Mouse (Mus musculus): ENCODE data around the gene Pak3. TPM values are rescaled to one million over a fixed set of nuclear protein-coding genes. Genes with fewer than 3 reads are reported as not detected.

The Pak3 gene
- polyA plus RNA-seq, 1 experiment = 17.3 TPM

- H3K27ac ChIP-seq (ENCODE audit: insufficient read depth, low read length) = no peak overlapping the region
- H3K4me3 ChIP-seq (ENCODE audit: insufficient read depth, low read length) = no peak overlapping the region
- TF ChIP-seq POLR2A (IDR thresholded peaks at IDR 0.05; ENCODE audit: extremely low read depth, insufficient read depth, low read length) = no peak
- no peak for TF ChIP-seq CTCF (IDR thresholded peaks at IDR 0.05; ENCODE audit: extremely low read depth, insufficient read depth, low read length)
These were observed 24.9 kb downstream of the Pak3 start for GRCm38 (mm10) chrX:143543186-143543793.

GRCm38 (mm10) chrX:143573691-143574090, 55.3 kb downstream of the Pak3 start:
- H3K4me3 ChIP-seq (ENCODE audit: insufficient read depth, low read length) = no peak overlapping the region
- H3K27ac ChIP-seq (ENCODE audit: insufficient read depth, low read length) = no peak overlapping the region
- no peaks in the 10 kb centered on the region for H3K4me1 ChIP-seq (ENCODE audit: control insufficient read depth, insufficient read depth, low read length)
- TF ChIP-seq POLR2A (IDR thresholded peaks at IDR 0.05; ENCODE audit: extremely low read depth, insufficient read depth, low read length) (no peak), CTCF (IDR thresholded peaks at IDR 0.05; ENCODE audit: extremely low read depth, insufficient read depth, low read length) (no peak)

More at GRCm38 (mm10) chrX:143543186-143543793, 24.9 kb downstream of the Pak3 start:
- H3K4me1 ChIP-seq (ENCODE audit: control insufficient read depth, insufficient read depth, low read length) = no peaks in the 10 kb centered on the region

GRCm38 (mm10) chrX:143579925-143580324, 61.5 kb downstream of the Pak3 start:
- Histone ChIP-seq H3K4me1 (ENCODE audit: control insufficient read depth, insufficient read depth, low read length) (peaks cover 2% of the 10 kb centered on the region; the same call in 1 of the 2 replicates), H3K4me3 (ENCODE audit: insufficient read depth, low read length) (no peak overlapping the region), H3K27ac (ENCODE audit: insufficient read depth, low read length) (no peak overlapping the region)
- TF ChIP-seq CTCF (IDR thresholded peaks at IDR 0.05; ENCODE audit: extremely low read depth, insufficient read depth, low read length) = no peak
- TF ChIP-seq POLR2A (IDR thresholded peaks at IDR 0.05; ENCODE audit: extremely low read depth, insufficient read depth, low read length) = no peak

GRCm38 (mm10) chrX:143580458-143580959, 62.1 kb downstream of the Pak3 start:
- Histone ChIP-seq H3K4me1 (ENCODE audit: control insufficient read depth, insufficient read depth, low read length) (peaks cover 2% of the 10 kb centered on the region; the same call in 1 of the 2 replicates), H3K4me3 (ENCODE audit: insufficient read depth, low read length) (no peak overlapping the region), H3K27ac (ENCODE audit: insufficient read depth, low read length) (no peak overlapping the region)
- no peak for TF ChIP-seq CTCF (IDR thresholded peaks at IDR 0.05; ENCODE audit: extremely low read depth, insufficient read depth, low read length)
- no peak for TF ChIP-seq POLR2A (IDR thresholded peaks at IDR 0.05; ENCODE audit: extremely low read depth, insufficient read depth, low read length)

GRCm38 (mm10) chrX:143606877-143607449, 88.6 kb downstream of the Pak3 start:
- Histone ChIP-seq H3K27ac (ENCODE audit: insufficient read depth, low read length) (no peak overlapping the region), H3K4me3 (ENCODE audit: insufficient read depth, low read length) (no peak overlapping the region), H3K4me1 (ENCODE audit: control insufficient read depth, insufficient read depth, low read length) (no peaks in the 10 kb centered on the region)
- TF ChIP-seq CTCF (IDR thresholded peaks at IDR 0.05; ENCODE audit: extremely low read depth, insufficient read depth, low read length) (no peak), POLR2A (IDR thresholded peaks at IDR 0.05; ENCODE audit: extremely low read depth, insufficient read depth, low read length) (no peak)

GRCm38 (mm10) chrX:143618734-143619133, 100.3 kb downstream of the Pak3 start:
- H3K27ac ChIP-seq (ENCODE audit: insufficient read depth, low read length) = no peak overlapping the region
- TF ChIP-seq POLR2A (IDR thresholded peaks at IDR 0.05; ENCODE audit: extremely low read depth, insufficient read depth, low read length) = no peak
- TF ChIP-seq CTCF (IDR thresholded peaks at IDR 0.05; ENCODE audit: extremely low read depth, insufficient read depth, low read length) = no peak
- no peaks in the 10 kb centered on the region; the same call in 1 of the 2 replicates for H3K4me1 ChIP-seq (ENCODE audit: control insufficient read depth, insufficient read depth, low read length)
- H3K4me3 ChIP-seq (ENCODE audit: insufficient read depth, low read length) = no peak overlapping the region

GRCm38 (mm10) chrX:143627767-143628166, 109.4 kb downstream of the Pak3 start:
- Histone ChIP-seq H3K4me1 (ENCODE audit: control insufficient read depth, insufficient read depth, low read length) (peaks cover 2% of the 10 kb centered on the region; the same call in 1 of the 2 replicates), H3K27ac (ENCODE audit: insufficient read depth, low read length) (no peak overlapping the region), H3K4me3 (ENCODE audit: insufficient read depth, low read length) (no peak overlapping the region)
- TF ChIP-seq CTCF (IDR thresholded peaks at IDR 0.05; ENCODE audit: extremely low read depth, insufficient read depth, low read length) = no peak
- no peak for TF ChIP-seq POLR2A (IDR thresholded peaks at IDR 0.05; ENCODE audit: extremely low read depth, insufficient read depth, low read length)

GRCm38 (mm10) chrX:143643936-143644335, 125.5 kb downstream of the Pak3 start:
- no peaks in the 10 kb centered on the region for H3K4me1 ChIP-seq (ENCODE audit: control insufficient read depth, insufficient read depth, low read length)
- no peak overlapping the region for H3K4me3 ChIP-seq (ENCODE audit: insufficient read depth, low read length)
- TF ChIP-seq CTCF (IDR thresholded peaks at IDR 0.05; ENCODE audit: extremely low read depth, insufficient read depth, low read length) (no peak), POLR2A (IDR thresholded peaks at IDR 0.05; ENCODE audit: extremely low read depth, insufficient read depth, low read length) (no peak)
- H3K27ac ChIP-seq (ENCODE audit: insufficient read depth, low read length) = no peak overlapping the region

GRCm38 (mm10) chrX:143644807-143645206, 126.4 kb downstream of the Pak3 start:
- TF ChIP-seq POLR2A (IDR thresholded peaks at IDR 0.05; ENCODE audit: extremely low read depth, insufficient read depth, low read length) = no peak
- TF ChIP-seq CTCF (IDR thresholded peaks at IDR 0.05; ENCODE audit: extremely low read depth, insufficient read depth, low read length) = no peak
- H3K4me3 ChIP-seq (ENCODE audit: insufficient read depth, low read length) = no peak overlapping the region
- H3K4me1 ChIP-seq (ENCODE audit: control insufficient read depth, insufficient read depth, low read length) = no peaks in the 10 kb centered on the region
- H3K27ac ChIP-seq (ENCODE audit: insufficient read depth, low read length) = no peak overlapping the region

All from cortical plate, adult 2 months (tissue).